In the genomic region with DNA sequence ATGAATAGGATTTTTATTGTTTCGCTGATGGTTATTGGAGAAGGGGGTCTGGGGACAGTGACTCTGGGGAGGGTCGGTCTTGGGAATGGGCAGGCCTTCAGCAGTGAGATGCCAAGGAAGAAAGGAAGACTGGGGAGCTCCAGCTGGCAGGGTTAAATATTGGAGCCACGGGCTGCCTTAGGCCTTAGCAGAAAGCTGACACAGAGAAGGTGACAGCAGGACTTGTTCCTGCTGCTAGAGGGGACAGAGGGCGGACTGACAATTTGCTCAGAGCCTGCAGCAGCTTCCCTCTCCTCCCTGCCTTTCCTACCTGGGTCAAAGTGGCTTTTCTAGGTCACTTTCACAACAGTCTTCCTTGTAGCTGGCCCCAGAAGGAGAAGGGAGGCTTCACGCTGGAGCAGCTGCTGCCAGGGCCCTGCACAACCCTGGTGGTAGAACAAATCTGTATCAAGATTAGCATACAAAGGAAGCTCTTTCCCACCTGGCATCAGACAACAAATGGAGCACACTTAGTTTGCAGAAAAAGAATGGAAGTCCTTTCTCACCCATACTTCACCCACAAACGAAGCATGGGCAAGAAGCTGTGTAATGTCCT, we compare ENCODE assay signal across 9 mouse cellular contexts.
DNase-seq lines count a peak whose midpoint lies in the region; ATAC-seq lines count a peak whose summit lies in the region.
"Had no signal": no experiment of that assay in that cellular context is flagged by ENCODE, and none has a peak within 500 bp of the region (broad histone marks: within the 10 kb centered on the region; RNA-seq: fewer than 3 reads in every experiment).

No protein-coding gene starts in this region.

- H3K4me2 ChIP-seq in forebrain, embryonic 11.5 days (ENCODE audit: low read depth, low read length, severe bottlenecking) = no peak overlapping the region
- H3K4me2 ChIP-seq in liver, embryonic 11.5 days = peak overlapping the region; percentile 46
- no peak overlapping the region for H3K4me2 ChIP-seq in embryonic facial prominence, embryonic 15.5 days (replicated peaks)
- no peak overlapping the region for H3K4me2 ChIP-seq in liver, embryonic 16.5 days (ENCODE audit: low read depth, low read length)

- DNase-seq in forebrain, embryonic 10.5 days (ENCODE audit: extremely low spot score, low spot score) = no peak
- DNase-seq in forebrain, embryonic 11.5 days (ENCODE audit: low spot score) = no peak
- DNase-seq in liver, embryonic 11.5 days (ENCODE audit: low spot score) = no peak
- DNase-seq in liver = no peak
- no peak for DNase-seq in gastrocnemius, postnatal 14 days
- DNase-seq: B cell, adult 2 months had no signal

- H3K27ac ChIP-seq in forebrain, embryonic 10.5 days = peak overlapping the region; percentile 65
- H3K27ac ChIP-seq in forebrain, embryonic 11.5 days (ENCODE audit: low read depth, low read length) = no peak overlapping the region
- H3K27ac ChIP-seq in liver, embryonic 11.5 days (ENCODE audit: low read depth, low read length) = peak overlapping the region; percentile 51; the same call in 1 of the 2 replicates
- H3K27ac ChIP-seq in embryonic facial prominence, embryonic 15.5 days (replicated peaks) = peak overlapping the region; percentile 82
- H3K27ac ChIP-seq in liver, embryonic 16.5 days (ENCODE audit: low read length) = peak overlapping the region; percentile 73

- ATAC-seq in forebrain, embryonic 11.5 days (replicated peaks; ENCODE audit: low FRiP score) = no peak
- no peak for ATAC-seq in liver, embryonic 11.5 days (replicated peaks; ENCODE audit: low FRiP score)
- ATAC-seq in embryonic facial prominence, embryonic 15.5 days (ENCODE audit: insufficient number of reproducible peaks, low FRiP score, low TSS enrichment, low read depth) = no peak
- no peak for ATAC-seq in liver, embryonic 16.5 days (ENCODE audit: low read depth)
- ATAC-seq in megakaryocyte progenitor cell, adult 5-6 weeks (replicated peaks; ENCODE audit: poor library complexity) = no peak

- 85% methylated on average over 6 of the region's 6 CpGs for WGBS in forebrain, embryonic 10.5 days
- 85% methylated on average over 6 of the region's 6 CpGs for WGBS in forebrain, embryonic 11.5 days
- WGBS in liver, embryonic 11.5 days = 74% methylated on average over 6 of the region's 6 CpGs
- 75% methylated on average over 6 of the region's 6 CpGs for WGBS in embryonic facial prominence, embryonic 15.5 days
- WGBS in liver, embryonic 16.5 days (ENCODE audit: insufficient replicate concordance) = 63% methylated on average over 6 of the region's 6 CpGs

- intact Hi-C loops in gastrocnemius, postnatal 14 days (cut with DNase I; ENCODE audit: low total_unique reads) = loop anchor here (10.0 kb wide), 1 partner anchor 122 kb away; no protein-coding TSS in a partner anchor

- no peaks in the 10 kb centered on the region for H3K36me3 ChIP-seq in forebrain, embryonic 10.5 days (replicated peaks)
- no peaks in the 10 kb centered on the region for H3K36me3 ChIP-seq in forebrain, embryonic 11.5 days (ENCODE audit: control insufficient read depth, insufficient read depth, low read length)
- H3K36me3 ChIP-seq in liver, embryonic 11.5 days (ENCODE audit: control insufficient read depth, insufficient read depth, low read length) = no peaks in the 10 kb centered on the region
- H3K36me3 ChIP-seq in embryonic facial prominence, embryonic 15.5 days = no peaks in the 10 kb centered on the region
- no peaks in the 10 kb centered on the region for H3K36me3 ChIP-seq in liver, embryonic 16.5 days (ENCODE audit: control insufficient read depth, insufficient read depth)

- H3K27me3 ChIP-seq in forebrain, embryonic 10.5 days (ENCODE audit: poor library complexity, severe bottlenecking) = no peaks in the 10 kb centered on the region
- H3K27me3 ChIP-seq in forebrain, embryonic 11.5 days (ENCODE audit: control insufficient read depth, insufficient read depth, low read length) = no peaks in the 10 kb centered on the region
- no peaks in the 10 kb centered on the region for H3K27me3 ChIP-seq in liver, embryonic 11.5 days (replicated peaks; ENCODE audit: control insufficient read depth, insufficient read depth, low read length)
- H3K27me3 ChIP-seq in embryonic facial prominence, embryonic 15.5 days = no peaks in the 10 kb centered on the region
- no peaks in the 10 kb centered on the region for H3K27me3 ChIP-seq in liver, embryonic 16.5 days (ENCODE audit: control insufficient read depth, insufficient read depth, low read depth, low read length)

- H3K9me3 ChIP-seq in forebrain, embryonic 10.5 days = peaks cover 10% of the 10 kb centered on the region; the same call in 1 of the 2 replicates
- H3K9me3 ChIP-seq in forebrain, embryonic 11.5 days (ENCODE audit: control insufficient read depth, low read length) = no peaks in the 10 kb centered on the region; the same call in 1 of the 2 replicates
- H3K9me3 ChIP-seq in liver, embryonic 11.5 days (ENCODE audit: control insufficient read depth, low read length) = peaks cover 5% of the 10 kb centered on the region
- no peaks in the 10 kb centered on the region for H3K9me3 ChIP-seq in embryonic facial prominence, embryonic 15.5 days (replicated peaks)
- peaks cover 5% of the 10 kb centered on the region; the same call in 1 of the 2 replicates for H3K9me3 ChIP-seq in liver, embryonic 16.5 days (replicated peaks; ENCODE audit: control insufficient read depth, low read length)

- no peak overlapping the region for H3K9ac ChIP-seq in forebrain, embryonic 11.5 days (ENCODE audit: low read length)
- H3K9ac ChIP-seq in liver, embryonic 11.5 days (ENCODE audit: low read depth, low read length) = peak overlapping the region; percentile 49
- H3K9ac ChIP-seq in embryonic facial prominence, embryonic 15.5 days = no peak overlapping the region
- no peak overlapping the region for H3K9ac ChIP-seq in liver, embryonic 16.5 days (ENCODE audit: low read depth, low read length)

- H3K4me1 ChIP-seq in forebrain, embryonic 10.5 days = peaks cover 36% of the 10 kb centered on the region
- 0 out of 2 replicates have a peak, but pooled peaks cover 4% of the 10 kb centered on the region for H3K4me1 ChIP-seq in forebrain, embryonic 11.5 days (replicated peaks; ENCODE audit: control insufficient read depth, insufficient read depth, low read length)
- H3K4me1 ChIP-seq in liver, embryonic 11.5 days (replicated peaks; ENCODE audit: control insufficient read depth, insufficient read depth, low read length) = peaks cover 35% of the 10 kb centered on the region
- H3K4me1 ChIP-seq in embryonic facial prominence, embryonic 15.5 days = peaks cover 56% of the 10 kb centered on the region
- peaks cover 52% of the 10 kb centered on the region for H3K4me1 ChIP-seq in liver, embryonic 16.5 days (ENCODE audit: control insufficient read depth, low read depth, low read length)

- H3K4me3 ChIP-seq in forebrain, embryonic 10.5 days = no peak overlapping the region
- H3K4me3 ChIP-seq in forebrain, embryonic 11.5 days (ENCODE audit: low read depth, low read length) = no peak overlapping the region
- no peak overlapping the region for H3K4me3 ChIP-seq in liver, embryonic 11.5 days (ENCODE audit: low read depth, low read length)
- H3K4me3 ChIP-seq in embryonic facial prominence, embryonic 15.5 days (replicated peaks) = no peak overlapping the region
- no peak overlapping the region for H3K4me3 ChIP-seq in liver, embryonic 16.5 days (ENCODE audit: low read depth, low read length)
